Mouse (Mus musculus): ENCODE data around the gene Apobec2. TPM values are rescaled to one million over a fixed set of nuclear protein-coding genes. Genes with fewer than 3 reads are reported as not detected.

Apobec2 gene
- polyA plus RNA-seq, 1 experiment from 2014 or later = 2.7 TPM

DNA sequence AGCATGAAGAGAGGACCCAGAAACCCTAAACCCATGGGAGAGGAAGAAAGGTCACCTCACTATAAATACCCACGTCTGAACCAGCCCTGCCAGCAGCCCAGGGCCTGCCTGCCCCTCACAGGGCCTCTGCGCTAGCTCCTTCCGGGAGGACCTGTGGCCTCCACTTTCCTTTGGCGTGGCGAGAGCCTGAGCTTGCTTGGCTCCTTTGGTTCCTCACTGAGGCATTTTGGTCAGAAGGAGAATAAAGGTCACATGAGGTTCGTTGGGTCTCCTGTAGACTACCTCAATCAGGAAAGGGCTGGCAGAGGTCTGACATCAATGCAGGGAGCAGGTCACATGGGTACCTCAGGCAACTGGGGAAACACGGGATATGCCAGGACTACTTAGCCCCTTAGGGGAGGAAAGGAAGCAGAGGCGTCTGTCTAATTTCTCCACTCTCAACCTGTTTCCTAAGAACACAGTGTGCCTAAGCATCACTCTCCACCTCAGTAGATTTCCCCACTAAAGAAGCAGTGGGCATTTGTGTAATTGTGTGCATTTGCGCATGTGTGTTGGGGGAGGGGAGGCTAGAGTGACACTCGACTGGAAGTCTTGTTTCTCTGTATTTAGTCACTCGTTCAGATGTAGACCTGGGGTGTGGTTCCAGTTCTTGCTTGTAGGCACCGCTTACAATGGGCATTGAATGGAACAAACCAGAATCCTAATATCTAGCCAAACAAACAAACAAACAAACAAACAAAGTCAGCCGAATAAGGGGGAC is 5.6 kb downstream of the Apobec2 start:
- H3K27ac ChIP-seq (ENCODE audit: low read length) = peak overlapping the region; percentile 61
- peak; percentile 29; the same call in 1 of the 2 replicates for ATAC-seq (ENCODE audit: low FRiP score, low TSS enrichment)
- WGBS = 39% methylated on average over 13 of the region's 13 CpGs

GRCm38 (mm10) chr17:48425823-48426612 is 6.7 kb downstream of the Apobec2 start:
- Histone ChIP-seq H3K4me2 (replicated peaks; ENCODE audit: low read depth, low read length) (no peak overlapping the region), H3K4me3 (ENCODE audit: low read length) (no peak overlapping the region), H3K27me3 (ENCODE audit: insufficient read depth, low read length) (no peaks in the 10 kb centered on the region), H3K27ac (ENCODE audit: low read length) (no peak overlapping the region), H3K9me3 (ENCODE audit: low read length) (no peaks in the 10 kb centered on the region), H3K4me1 (ENCODE audit: insufficient read depth, low read length) (peaks cover 44% of the 10 kb centered on the region), H3K9ac (replicated peaks; ENCODE audit: low read length) (no peak overlapping the region), H3K36me3 (ENCODE audit: insufficient read depth, low read length) (no peaks in the 10 kb centered on the region)
- no peak for ATAC-seq (ENCODE audit: low FRiP score, low TSS enrichment)
- 37% methylated on average over 9 of the region's 9 CpGs for WGBS

More for the DNA sequence above, 5.6 kb downstream of the Apobec2 start:
- no peak overlapping the region for H3K4me3 ChIP-seq (ENCODE audit: low read length)
- H3K9ac ChIP-seq (replicated peaks; ENCODE audit: low read length) = no peak overlapping the region
- peaks cover 49% of the 10 kb centered on the region for H3K4me1 ChIP-seq (ENCODE audit: insufficient read depth, low read length)
- H3K4me2 ChIP-seq (replicated peaks; ENCODE audit: low read depth, low read length) = no peak overlapping the region
- H3K9me3 ChIP-seq (ENCODE audit: low read length) = no peaks in the 10 kb centered on the region
- H3K27me3 ChIP-seq (ENCODE audit: insufficient read depth, low read length) = no peaks in the 10 kb centered on the region
- H3K36me3 ChIP-seq (ENCODE audit: insufficient read depth, low read length) = no peaks in the 10 kb centered on the region

GRCm38 (mm10) chr17:48424237-48424636 is 8.5 kb downstream of the Apobec2 start:
- no peak overlapping the region for H3K9ac ChIP-seq (replicated peaks; ENCODE audit: low read length)
- H3K27ac ChIP-seq (ENCODE audit: low read length) = no peak overlapping the region
- WGBS = 81% methylated on average over 9 of the region's 9 CpGs
- no peak overlapping the region for H3K4me2 ChIP-seq (replicated peaks; ENCODE audit: low read depth, low read length)
- no peaks in the 10 kb centered on the region for H3K9me3 ChIP-seq (ENCODE audit: low read length)
- no peaks in the 10 kb centered on the region for H3K27me3 ChIP-seq (ENCODE audit: insufficient read depth, low read length)
- H3K4me1 ChIP-seq (ENCODE audit: insufficient read depth, low read length) = peaks cover 35% of the 10 kb centered on the region
- H3K36me3 ChIP-seq (ENCODE audit: insufficient read depth, low read length) = no peaks in the 10 kb centered on the region
- H3K4me3 ChIP-seq (ENCODE audit: low read length) = no peak overlapping the region
- no peak for ATAC-seq (ENCODE audit: low FRiP score, low TSS enrichment)

- no peak overlapping the region for H3K4me2 ChIP-seq (replicated peaks; ENCODE audit: low read depth, low read length)
- no peak overlapping the region for H3K4me3 ChIP-seq (ENCODE audit: low read length)
- no peak overlapping the region for H3K27ac ChIP-seq (ENCODE audit: low read length)
- H3K9me3 ChIP-seq (ENCODE audit: low read length) = no peaks in the 10 kb centered on the region
- H3K9ac ChIP-seq (replicated peaks; ENCODE audit: low read length) = no peak overlapping the region
- peaks cover 15% of the 10 kb centered on the region for H3K36me3 ChIP-seq (ENCODE audit: insufficient read depth, low read length)
- no peaks in the 10 kb centered on the region for H3K27me3 ChIP-seq (ENCODE audit: insufficient read depth, low read length)
- peaks cover 16% of the 10 kb centered on the region for H3K4me1 ChIP-seq (ENCODE audit: insufficient read depth, low read length)
- 57% methylated on average over 2 of the region's 2 CpGs for WGBS
- ATAC-seq (ENCODE audit: low FRiP score, low TSS enrichment) = no peak
These were observed 13.2 kb downstream of the Apobec2 start for GRCm38 (mm10) chr17:48419571-48419970.

DNA sequence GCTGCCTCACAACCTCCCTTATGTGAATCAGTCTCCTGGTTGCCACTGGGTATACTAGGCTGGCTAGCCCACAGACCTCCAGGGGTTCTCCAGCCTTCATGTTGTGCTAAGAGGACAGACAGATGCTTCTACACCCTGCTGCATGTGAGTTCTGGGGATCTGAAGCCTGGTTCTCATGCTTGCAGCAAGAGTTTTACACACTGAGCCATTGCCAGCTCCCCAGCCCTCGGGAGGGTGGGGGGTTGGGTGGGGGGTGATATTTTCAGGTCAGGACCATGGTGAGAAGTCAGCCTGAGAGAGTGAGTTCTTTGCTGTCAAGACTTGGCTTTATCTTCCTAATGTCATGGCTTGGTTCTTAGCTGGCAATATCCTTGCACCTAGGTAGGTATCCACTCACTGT is 13.9 kb downstream of the Apobec2 start:
- no peak for ATAC-seq (ENCODE audit: low FRiP score, low TSS enrichment)
- Histone ChIP-seq H3K36me3 (ENCODE audit: insufficient read depth, low read length) (peaks cover 21% of the 10 kb centered on the region), H3K9ac (replicated peaks; ENCODE audit: low read length) (peak overlapping the region; percentile 29; the same call in 1 of the 2 replicates), H3K27ac (ENCODE audit: low read length) (peak overlapping the region; percentile 60), H3K27me3 (ENCODE audit: insufficient read depth, low read length) (no peaks in the 10 kb centered on the region), H3K4me1 (ENCODE audit: insufficient read depth, low read length) (peaks cover 16% of the 10 kb centered on the region), H3K4me2 (replicated peaks; ENCODE audit: low read depth, low read length) (peak overlapping the region; percentile 36; the same call in 1 of the 2 replicates), H3K4me3 (ENCODE audit: low read length) (no peak overlapping the region), H3K9me3 (ENCODE audit: low read length) (no peaks in the 10 kb centered on the region)
- WGBS = 72% methylated on average over 1 of the region's 1 CpGs

DNA sequence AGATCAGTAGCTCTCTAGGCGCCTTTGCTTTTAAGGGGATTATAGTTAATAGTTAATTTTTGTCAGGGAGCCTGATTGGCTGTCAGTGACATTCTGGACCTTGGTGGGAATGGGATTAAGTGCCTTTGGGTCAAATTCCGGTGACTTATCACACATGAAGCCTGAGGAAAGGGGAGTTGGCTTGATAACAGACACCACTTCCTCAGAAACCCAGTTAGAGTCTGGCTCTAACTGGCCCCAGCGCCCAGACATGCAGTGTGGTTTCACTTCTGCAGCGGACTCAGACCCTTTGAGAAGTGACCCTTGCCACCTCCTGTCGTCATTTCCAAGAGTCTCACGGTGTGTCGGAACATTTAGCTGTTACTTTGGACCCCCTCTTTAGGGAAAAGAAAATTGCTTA is 14.6 kb downstream of the Apobec2 start:
- Histone ChIP-seq H3K9me3 (ENCODE audit: low read length) (no peaks in the 10 kb centered on the region), H3K4me1 (ENCODE audit: insufficient read depth, low read length) (peaks cover 16% of the 10 kb centered on the region), H3K36me3 (ENCODE audit: insufficient read depth, low read length) (peaks cover 25% of the 10 kb centered on the region), H3K9ac (replicated peaks; ENCODE audit: low read length) (peak overlapping the region; percentile 35; the same call in 1 of the 2 replicates), H3K27ac (ENCODE audit: low read length) (peak overlapping the region; percentile 60), H3K4me2 (replicated peaks; ENCODE audit: low read depth, low read length) (peak overlapping the region; percentile 36), H3K27me3 (ENCODE audit: insufficient read depth, low read length) (no peaks in the 10 kb centered on the region), H3K4me3 (ENCODE audit: low read length) (peak overlapping the region; percentile 6; the same call in 1 of the 2 replicates)
- peak; percentile 43 for ATAC-seq (ENCODE audit: low FRiP score, low TSS enrichment)
- WGBS = 30% methylated on average over 7 of the region's 7 CpGs

- Histone ChIP-seq H3K36me3 (ENCODE audit: insufficient read depth, low read length) (peaks cover 28% of the 10 kb centered on the region), H3K27me3 (ENCODE audit: insufficient read depth, low read length) (no peaks in the 10 kb centered on the region), H3K9me3 (ENCODE audit: low read length) (no peaks in the 10 kb centered on the region), H3K4me3 (ENCODE audit: low read length) (no peak overlapping the region), H3K27ac (ENCODE audit: low read length) (peak overlapping the region; percentile 60), H3K4me1 (ENCODE audit: insufficient read depth, low read length) (peaks cover 16% of the 10 kb centered on the region), H3K9ac (replicated peaks; ENCODE audit: low read length) (no peak overlapping the region), H3K4me2 (replicated peaks; ENCODE audit: low read depth, low read length) (no peak overlapping the region)
- ATAC-seq (ENCODE audit: low FRiP score, low TSS enrichment) = no peak
- WGBS = 80% methylated on average over 6 of the region's 6 CpGs
These were observed 15.2 kb downstream of the Apobec2 start for GRCm38 (mm10) chr17:48417521-48417920.

GRCm38 (mm10) chr17:48416425-48417195 is 16.1 kb downstream of the Apobec2 start:
- H3K9ac ChIP-seq (replicated peaks; ENCODE audit: low read length) = no peak overlapping the region
- peak overlapping the region; percentile 61 for H3K27ac ChIP-seq (ENCODE audit: low read length)
- H3K36me3 ChIP-seq (ENCODE audit: insufficient read depth, low read length) = peaks cover 32% of the 10 kb centered on the region
- 84% methylated on average over 14 of the region's 14 CpGs for WGBS
- no peak overlapping the region for H3K4me2 ChIP-seq (replicated peaks; ENCODE audit: low read depth, low read length)
- H3K9me3 ChIP-seq (ENCODE audit: low read length) = no peaks in the 10 kb centered on the region
- no peaks in the 10 kb centered on the region for H3K27me3 ChIP-seq (ENCODE audit: insufficient read depth, low read length)
- H3K4me3 ChIP-seq (ENCODE audit: low read length) = no peak overlapping the region
- H3K4me1 ChIP-seq (ENCODE audit: insufficient read depth, low read length) = peaks cover 23% of the 10 kb centered on the region
- ATAC-seq (ENCODE audit: low FRiP score, low TSS enrichment) = peak; percentile 89

- Histone ChIP-seq H3K4me2 (replicated peaks; ENCODE audit: low read depth, low read length) (no peak overlapping the region), H3K36me3 (ENCODE audit: insufficient read depth, low read length) (peaks cover 32% of the 10 kb centered on the region), H3K9ac (replicated peaks; ENCODE audit: low read length) (no peak overlapping the region), H3K4me3 (ENCODE audit: low read length) (no peak overlapping the region), H3K9me3 (ENCODE audit: low read length) (no peaks in the 10 kb centered on the region), H3K27ac (ENCODE audit: low read length) (peak overlapping the region; percentile 61; the same call in 1 of the 2 replicates), H3K27me3 (ENCODE audit: insufficient read depth, low read length) (no peaks in the 10 kb centered on the region), H3K4me1 (ENCODE audit: insufficient read depth, low read length) (peaks cover 29% of the 10 kb centered on the region)
- 69% methylated on average over 7 of the region's 7 CpGs for WGBS
- no peak for ATAC-seq (ENCODE audit: low FRiP score, low TSS enrichment)
These were observed 16.7 kb downstream of the Apobec2 start for GRCm38 (mm10) chr17:48416011-48416410.
